Mouse (Mus musculus): ENCODE data around the gene Spsb4. TPM values are rescaled to one million over a fixed set of nuclear protein-coding genes. Genes with fewer than 3 reads are reported as not detected.

The Spsb4 gene
- polyA plus RNA-seq, 1 experiment = 0.78 TPM

DNA sequence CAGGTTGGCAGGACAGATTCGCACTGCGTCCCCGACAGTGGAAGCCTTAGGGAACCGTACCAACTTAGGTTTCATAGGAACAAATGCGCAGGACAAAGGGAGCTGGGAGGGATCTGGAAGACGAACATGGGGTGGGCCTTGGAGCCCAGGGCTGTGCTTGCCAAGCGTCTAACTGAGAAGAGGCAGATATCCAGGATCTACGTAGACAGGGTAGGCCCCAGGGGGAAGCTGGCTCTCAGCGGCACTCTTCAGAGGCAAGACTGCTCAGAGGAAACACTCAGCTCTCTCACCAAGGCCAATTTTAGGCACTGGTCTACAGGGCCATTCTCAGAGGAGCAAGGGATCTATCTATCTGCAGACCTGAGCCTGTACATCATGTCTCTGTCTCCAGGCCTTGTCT, 69.1 kb downstream of the Spsb4 start:
- no peak for TF ChIP-seq USF1 (IDR thresholded peaks at IDR 0.05; ENCODE audit: low read depth)
- TF ChIP-seq MYOD1 (IDR thresholded peaks at IDR 0.05; ENCODE audit: control insufficient read depth in 1 of 3, insufficient read length in 2 of 3, low read depth in 2 of 3) = no peak
- TF ChIP-seq SRF (IDR thresholded peaks at IDR 0.05; ENCODE audit: control insufficient read depth, insufficient read length, low read depth) = no peak
- no peak for TF ChIP-seq E2F4 (IDR thresholded peaks at IDR 0.05; ENCODE audit: insufficient read depth)
- no peak for TF ChIP-seq REST (IDR thresholded peaks at IDR 0.05; ENCODE audit: insufficient read depth, insufficient read length)
- no peak for TF ChIP-seq POLR2AphosphoS2 (IDR thresholded peaks at IDR 0.05; ENCODE audit: insufficient read length, low read depth)
- TF ChIP-seq MYOG (IDR thresholded peaks at IDR 0.05; ENCODE audit: control insufficient read depth in 1 of 3, insufficient read depth in 1 of 3, insufficient read length in 2 of 3, low read depth in 2 of 3) = no peak
- no peak for TF ChIP-seq POLR2A (IDR thresholded peaks at IDR 0.05; ENCODE audit: insufficient read length, low read depth)
- TF ChIP-seq MAX (IDR thresholded peaks at IDR 0.05; ENCODE audit: low read depth) = no peak
- no peak for TF ChIP-seq TCF12 (IDR thresholded peaks at IDR 0.05; ENCODE audit: insufficient read depth, poor library complexity, severe bottlenecking)
- H3K79me2 ChIP-seq (ENCODE audit: control insufficient read depth, insufficient read depth) = no peaks in the 10 kb centered on the region
- no peak overlapping the region for H3K4me3 ChIP-seq
- no peak overlapping the region for H3K4me2 ChIP-seq (ENCODE audit: low read depth)
- no peaks in the 10 kb centered on the region for H3K27me3 ChIP-seq (ENCODE audit: control insufficient read depth, insufficient read depth, insufficient read length)
- H3K36me3 ChIP-seq (ENCODE audit: control insufficient read depth, insufficient read depth) = no peaks in the 10 kb centered on the region
- H3ac ChIP-seq (ENCODE audit: control insufficient read depth, insufficient read length) = no peak overlapping the region

DNA sequence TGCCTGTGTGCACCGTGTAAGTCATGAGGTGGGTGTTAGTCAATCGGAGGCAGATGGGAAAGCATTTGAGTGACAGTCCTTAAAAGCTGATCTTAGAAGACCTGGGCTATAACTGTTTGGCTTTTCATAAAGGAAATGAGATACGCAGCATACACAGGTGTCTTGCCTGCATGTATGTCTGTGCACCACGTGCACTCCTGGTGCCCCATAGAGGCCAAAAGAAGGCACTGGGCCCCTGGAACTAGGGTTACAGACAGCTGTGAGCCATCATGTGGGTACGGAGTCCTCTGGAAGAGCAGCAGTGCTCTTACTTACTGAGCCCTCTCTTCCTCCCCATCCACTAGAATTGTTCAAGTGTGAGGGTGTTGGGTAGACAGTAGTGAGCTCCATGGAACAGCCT, 70.1 kb downstream of the Spsb4 start:
- no peak for TF ChIP-seq TCF12 (IDR thresholded peaks at IDR 0.05; ENCODE audit: insufficient read depth, poor library complexity, severe bottlenecking)
- Histone ChIP-seq H3K4me3 (no peak overlapping the region), H3K36me3 (ENCODE audit: control insufficient read depth, insufficient read depth) (no peaks in the 10 kb centered on the region), H3K4me2 (ENCODE audit: low read depth) (no peak overlapping the region), H3K27me3 (ENCODE audit: control insufficient read depth, insufficient read depth, insufficient read length) (no peaks in the 10 kb centered on the region), H3ac (ENCODE audit: control insufficient read depth, insufficient read length) (no peak overlapping the region), H3K79me2 (ENCODE audit: control insufficient read depth, insufficient read depth) (no peaks in the 10 kb centered on the region)

GRCm38 (mm10) chr9:96947171-96947570, 71.5 kb downstream of the Spsb4 start:
- no peaks in the 10 kb centered on the region for H3K79me2 ChIP-seq (ENCODE audit: control insufficient read depth, insufficient read depth)
- no peaks in the 10 kb centered on the region for H3K36me3 ChIP-seq (ENCODE audit: control insufficient read depth, insufficient read depth)
- no peak overlapping the region for H3K4me3 ChIP-seq
- no peak overlapping the region for H3ac ChIP-seq (ENCODE audit: control insufficient read depth, insufficient read length)
- TF ChIP-seq USF1 (IDR thresholded peaks at IDR 0.05; ENCODE audit: low read depth) = no peak
- TF ChIP-seq E2F4 (IDR thresholded peaks at IDR 0.05; ENCODE audit: insufficient read depth) = no peak
- TF ChIP-seq MAX (IDR thresholded peaks at IDR 0.05; ENCODE audit: low read depth) = no peak
- no peak for TF ChIP-seq MYOD1 (IDR thresholded peaks at IDR 0.05; ENCODE audit: control insufficient read depth in 1 of 3, insufficient read length in 2 of 3, low read depth in 2 of 3)
- no peak for TF ChIP-seq TCF3 (IDR thresholded peaks at IDR 0.05; ENCODE audit: insufficient read length, low read depth)
- no peak for TF ChIP-seq POLR2AphosphoS2 (IDR thresholded peaks at IDR 0.05; ENCODE audit: insufficient read length, low read depth)
- H3K4me2 ChIP-seq (ENCODE audit: low read depth) = no peak overlapping the region
- H3K27me3 ChIP-seq (ENCODE audit: control insufficient read depth, insufficient read depth, insufficient read length) = no peaks in the 10 kb centered on the region

GRCm38 (mm10) chr9:96944517-96944916, 74.1 kb downstream of the Spsb4 start:
- Histone ChIP-seq H3K27me3 (ENCODE audit: control insufficient read depth, insufficient read depth, insufficient read length) (no peaks in the 10 kb centered on the region), H3ac (ENCODE audit: control insufficient read depth, insufficient read length) (no peak overlapping the region), H3K4me2 (ENCODE audit: low read depth) (no peak overlapping the region), H3K36me3 (ENCODE audit: control insufficient read depth, insufficient read depth) (no peaks in the 10 kb centered on the region), H3K4me3 (no peak overlapping the region), H3K79me2 (ENCODE audit: control insufficient read depth, insufficient read depth) (no peaks in the 10 kb centered on the region)
- TF ChIP-seq REST (IDR thresholded peaks at IDR 0.05; ENCODE audit: insufficient read depth, insufficient read length) (no peak), SRF (IDR thresholded peaks at IDR 0.05; ENCODE audit: control insufficient read depth, insufficient read length, low read depth) (no peak), CEBPB (IDR thresholded peaks at IDR 0.05; ENCODE audit: insufficient read depth, poor library complexity, severe bottlenecking) (no peak), MYOG (IDR thresholded peaks at IDR 0.05; ENCODE audit: control insufficient read depth in 1 of 3, insufficient read depth in 1 of 3, insufficient read length in 2 of 3, low read depth in 2 of 3) (no peak), MAX (IDR thresholded peaks at IDR 0.05; ENCODE audit: low read depth) (no peak), POLR2A (IDR thresholded peaks at IDR 0.05; ENCODE audit: insufficient read length, low read depth) (no peak), USF1 (IDR thresholded peaks at IDR 0.05; ENCODE audit: low read depth) (no peak), MYOD1 (IDR thresholded peaks at IDR 0.05; ENCODE audit: control insufficient read depth in 1 of 3, insufficient read length in 2 of 3, low read depth in 2 of 3) (no peak), TCF12 (IDR thresholded peaks at IDR 0.05; ENCODE audit: insufficient read depth, poor library complexity, severe bottlenecking) (no peak), POLR2AphosphoS2 (IDR thresholded peaks at IDR 0.05; ENCODE audit: insufficient read length, low read depth) (no peak), E2F4 (IDR thresholded peaks at IDR 0.05; ENCODE audit: insufficient read depth) (no peak), TCF3 (IDR thresholded peaks at IDR 0.05; ENCODE audit: insufficient read length, low read depth) (no peak)

DNA sequence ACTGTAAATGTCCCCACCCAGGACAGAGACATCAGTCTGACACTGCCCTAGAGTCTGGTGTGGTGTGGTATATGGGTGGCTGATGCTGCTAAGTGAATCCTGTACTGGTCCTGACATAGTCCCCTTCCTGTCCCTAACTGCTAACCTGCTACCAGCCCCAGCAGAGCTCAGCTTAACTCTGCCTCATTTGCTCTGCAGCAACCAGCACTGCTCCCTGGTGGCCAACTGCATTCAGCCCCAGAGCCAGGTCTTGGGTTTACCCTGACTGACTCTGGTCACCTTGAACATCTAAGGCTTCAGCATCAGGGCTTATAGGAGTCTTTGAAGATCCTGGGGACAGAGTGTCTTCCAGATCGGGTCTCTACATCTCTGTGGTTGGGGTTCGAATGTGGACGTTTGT, 75.7 kb downstream of the Spsb4 start:
- TF ChIP-seq TCF12 (IDR thresholded peaks at IDR 0.05; ENCODE audit: insufficient read depth, poor library complexity, severe bottlenecking) (no peak), MYOD1 (IDR thresholded peaks at IDR 0.05; ENCODE audit: control insufficient read depth in 1 of 3, insufficient read length in 2 of 3, low read depth in 2 of 3) (no peak), POLR2A (IDR thresholded peaks at IDR 0.05; ENCODE audit: insufficient read length, low read depth) (no peak)
- Histone ChIP-seq H3K4me2 (ENCODE audit: low read depth) (no peak overlapping the region), H3K36me3 (ENCODE audit: control insufficient read depth, insufficient read depth) (no peaks in the 10 kb centered on the region), H3K79me2 (ENCODE audit: control insufficient read depth, insufficient read depth) (no peaks in the 10 kb centered on the region), H3ac (ENCODE audit: control insufficient read depth, insufficient read length) (no peak overlapping the region), H3K27me3 (ENCODE audit: control insufficient read depth, insufficient read depth, insufficient read length) (no peaks in the 10 kb centered on the region), H3K4me3 (no peak overlapping the region)
